Mouse (Mus musculus) kidney, embryonic 15.5 days (tissue): ENCODE measurements around the gene Gstm2. TPM values are rescaled to one million over a fixed set of nuclear protein-coding genes. Genes with fewer than 3 reads are reported as not detected.
"Not testable (repeated sequence)": the region's sequence is repeated elsewhere in the genome, so short reads cannot be mapped to it uniquely, and the experiment has no call there.

Source experiments
- ATAC-seq: fragments of 200-750 bp; cut with Nextera tagmentation; replicated peaks from 2 replicates; pipeline ENCODE4 v1.8.0; 2017; ENCODE audit warnings: moderate TSS enrichment; ENCODE audit not compliant: low FRiP score
- H3K27ac ChIP-seq: fragments of 300-500 bp; sonication (generic); 2 replicates; pipeline ENCODE4 v1.5.1; 2015; ENCODE audit warnings: mild to moderate bottlenecking, inconsistent platforms
- H3K27me3 ChIP-seq: fragments of 300-500 bp; sonication (generic); 2 replicates; pipeline ENCODE4 v1.6.1; 2015; ENCODE audit warnings: inconsistent platforms
- H3K36me3 ChIP-seq: fragments of 300-500 bp; sonication (generic); 2 replicates; pipeline ENCODE4 v1.6.1; 2015; ENCODE audit warnings: inconsistent platforms
- H3K4me1 ChIP-seq: fragments of 300-500 bp; sonication (generic); 2 replicates; pipeline ENCODE4 v1.6.1; 2015; ENCODE audit warnings: inconsistent platforms
- H3K4me2 ChIP-seq: fragments of 300-500 bp; sonication (generic); 2 replicates; pipeline ENCODE4 v1.6.1; 2015; ENCODE audit warnings: moderate library complexity, mild to moderate bottlenecking, inconsistent platforms
- H3K4me3 ChIP-seq: fragments of 300-500 bp; sonication (generic); replicated peaks from 2 replicates; pipeline ENCODE4 v1.5.1; 2015; ENCODE audit warnings: mild to moderate bottlenecking, inconsistent platforms
- H3K9ac ChIP-seq: fragments of 300-500 bp; sonication (generic); 2 replicates; pipeline ENCODE4 v1.6.1; 2015; ENCODE audit warnings: mild to moderate bottlenecking, inconsistent platforms
- H3K9me3 ChIP-seq: fragments of 300-500 bp; sonication (generic); replicated peaks from 2 replicates; pipeline ENCODE4 v1.6.1; 2016; ENCODE audit warnings: inconsistent platforms
- WGBS: fragments of 180-500 bp; shearing (Covaris S2); methylation state at CpG from one replicate; pipeline ENCODE4 v1.1.7; 2015; ENCODE audit warnings: mixed read lengths; 5-methylcytosine and 5-hydroxymethylcytosine counted together
- polyA plus RNA-seq: library from polyadenylated mRNA; unstranded; fragments of >200 nt; fragmentation: Nextera tagmentation; extraction: Ambion mirVana; gene quantifications from 2 replicates; pipeline ENCODE4 v1.2.1, GENCODE M21; 2015

Gstm2 gene
- polyA plus RNA-seq, 1 experiment from 2014 or later, result 101 TPM

DNA sequence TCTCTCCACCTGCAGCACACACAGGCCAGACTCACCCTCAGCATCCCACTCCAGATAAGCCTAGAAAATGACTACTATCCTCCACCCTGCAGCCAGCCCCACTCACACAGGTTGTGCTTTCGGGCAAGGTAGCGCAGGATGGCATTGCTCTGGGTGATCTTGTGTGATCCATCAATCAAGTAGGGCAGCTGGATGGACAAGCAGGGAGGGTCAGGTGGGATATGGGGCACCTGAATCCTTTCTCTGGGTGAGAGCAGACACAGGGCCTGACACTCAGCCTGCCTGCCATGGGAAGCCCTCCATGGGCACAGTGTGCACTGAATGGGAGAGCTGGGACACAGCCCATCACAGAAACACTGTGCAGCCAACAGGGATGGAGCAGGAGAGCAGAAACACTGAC is 1.1 kb downstream of the Gstm2 start:
- Histone ChIP-seq H3K27ac (0 out of 2 replicates have a peak overlapping the region, but pooled peaks have one; percentile 67), H3K4me2 (peak overlapping the region; percentile 52), H3K4me1 (peaks cover 42% of the 10 kb centered on the region)
- not testable (repeated sequence) for ATAC-seq, H3K36me3 ChIP-seq, H3K9me3 ChIP-seq, H3K4me3 ChIP-seq, H3K9ac ChIP-seq, H3K27me3 ChIP-seq
- WGBS, result 94% methylated on average over 2 of the region's 2 CpGs

DNA sequence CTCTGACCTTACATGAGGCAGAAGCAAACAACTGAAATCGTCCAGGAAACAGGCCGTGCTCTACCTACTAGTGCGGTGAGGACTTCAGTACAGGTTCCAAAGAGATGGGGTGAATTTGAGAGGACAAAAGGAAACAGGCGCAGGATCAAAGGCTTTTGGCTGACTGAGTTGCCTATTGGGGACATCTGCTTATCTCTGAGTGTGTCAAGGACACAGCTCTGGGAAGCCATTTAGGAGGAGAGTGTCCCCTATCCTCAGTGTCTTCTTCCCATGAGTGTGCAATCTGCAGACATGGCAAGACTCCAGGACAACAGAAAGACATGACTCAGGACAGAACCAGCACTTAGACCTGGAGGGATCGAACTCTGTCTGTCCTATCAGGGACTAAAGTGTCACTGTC is 1.8 kb downstream of the Gstm2 start:
- no peaks in the 10 kb centered on the region for H3K36me3 ChIP-seq
- ATAC-seq, result no peak
- WGBS, result 87% methylated on average over 5 of the region's 5 CpGs

DNA sequence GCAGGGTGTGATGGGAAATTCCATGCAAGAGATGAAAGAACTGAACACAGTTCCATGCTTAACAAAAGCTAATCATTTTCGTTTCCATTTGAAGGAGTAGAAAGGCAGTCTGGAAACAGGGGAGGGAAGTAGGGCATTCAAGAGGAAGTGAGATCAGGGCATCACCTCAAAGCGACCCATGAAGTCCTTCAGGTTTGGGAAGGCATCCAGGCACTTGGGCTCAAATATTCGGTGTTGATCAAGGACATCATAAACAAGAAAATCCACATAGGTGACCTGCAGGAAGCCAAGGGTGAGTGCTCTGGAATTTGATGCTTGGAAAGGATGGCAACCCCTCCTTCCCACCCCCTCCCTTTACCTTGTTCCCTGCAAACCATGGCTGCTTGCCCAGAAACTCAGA is 2.5 kb downstream of the Gstm2 start:
- Histone ChIP-seq H3K4me1 (peaks cover 42% of the 10 kb centered on the region), H3K4me3 (no peak overlapping the region), H3K27me3 (no peaks in the 10 kb centered on the region), H3K9ac (no peak overlapping the region), H3K36me3 (no peaks in the 10 kb centered on the region), H3K27ac (peak overlapping the region; percentile 25; the same call in 1 of the 2 replicates), H3K4me2 (no peak overlapping the region), H3K9me3 (no peaks in the 10 kb centered on the region)
- WGBS, result 47% methylated on average over 3 of the region's 3 CpGs
- ATAC-seq, result no peak

More for the DNA sequence above, 1.8 kb downstream of the Gstm2 start:
- Histone ChIP-seq H3K4me1 (peaks cover 42% of the 10 kb centered on the region), H3K9ac (no peak overlapping the region), H3K27ac (no peak overlapping the region), H3K4me2 (no peak overlapping the region), H3K9me3 (no peaks in the 10 kb centered on the region), H3K27me3 (no peaks in the 10 kb centered on the region), H3K4me3 (no peak overlapping the region)

DNA sequence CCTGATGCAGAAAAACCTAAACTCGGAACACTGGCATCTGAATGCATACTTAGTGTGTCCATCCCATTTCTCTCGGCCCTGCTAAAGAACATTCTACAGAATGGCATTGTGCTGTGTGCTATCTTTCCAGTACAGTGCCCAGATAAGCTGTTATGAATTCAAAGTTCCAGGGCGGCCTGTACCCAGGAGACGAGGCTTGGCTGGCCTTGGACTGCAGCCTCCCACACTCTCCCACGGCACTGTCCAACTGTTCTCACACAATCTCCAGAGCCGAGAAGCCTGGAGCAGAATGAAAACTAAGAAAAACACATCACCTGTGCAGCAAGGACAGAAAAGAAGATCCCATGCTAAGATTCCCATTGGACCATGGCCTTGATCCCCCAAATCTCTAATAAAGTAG is 3.5 kb downstream of the Gstm2 start:
- Histone ChIP-seq H3K27me3 (no peaks in the 10 kb centered on the region), H3K9ac (no peak overlapping the region), H3K4me3 (no peak overlapping the region), H3K9me3 (no peaks in the 10 kb centered on the region), H3K4me2 (no peak overlapping the region), H3K27ac (no peak overlapping the region; the same call in 1 of the 2 replicates), H3K4me1 (peaks cover 42% of the 10 kb centered on the region), H3K36me3 (no peaks in the 10 kb centered on the region)
- 66% methylated on average over 6 of the region's 6 CpGs for WGBS
- no peak for ATAC-seq

GRCm38 (mm10) chr3:107981261-107981660 is 5.0 kb downstream of the Gstm2 start:
- WGBS, result 68% methylated on average over 3 of the region's 3 CpGs
- Histone ChIP-seq H3K4me1 (peaks cover 38% of the 10 kb centered on the region), H3K4me3 (no peak overlapping the region), H3K27ac (no peak overlapping the region), H3K4me2 (no peak overlapping the region), H3K27me3 (no peaks in the 10 kb centered on the region), H3K9ac (no peak overlapping the region), H3K36me3 (no peaks in the 10 kb centered on the region), H3K9me3 (no peaks in the 10 kb centered on the region)
- ATAC-seq, result no peak

GRCm38 (mm10) chr3:107977691-107978090 is 8.6 kb downstream of the Gstm2 start:
- H3K4me3 ChIP-seq, result no peak overlapping the region
- no peaks in the 10 kb centered on the region for H3K9me3 ChIP-seq
- H3K27me3 ChIP-seq, result no peaks in the 10 kb centered on the region
- H3K4me1 ChIP-seq, result peaks cover 9% of the 10 kb centered on the region
- H3K27ac ChIP-seq, result no peak overlapping the region
- no peak overlapping the region for H3K9ac ChIP-seq
- WGBS, result 80% methylated on average over 3 of the region's 3 CpGs
- H3K36me3 ChIP-seq, result no peaks in the 10 kb centered on the region
- H3K4me2 ChIP-seq, result no peak overlapping the region
- no peak for ATAC-seq

DNA sequence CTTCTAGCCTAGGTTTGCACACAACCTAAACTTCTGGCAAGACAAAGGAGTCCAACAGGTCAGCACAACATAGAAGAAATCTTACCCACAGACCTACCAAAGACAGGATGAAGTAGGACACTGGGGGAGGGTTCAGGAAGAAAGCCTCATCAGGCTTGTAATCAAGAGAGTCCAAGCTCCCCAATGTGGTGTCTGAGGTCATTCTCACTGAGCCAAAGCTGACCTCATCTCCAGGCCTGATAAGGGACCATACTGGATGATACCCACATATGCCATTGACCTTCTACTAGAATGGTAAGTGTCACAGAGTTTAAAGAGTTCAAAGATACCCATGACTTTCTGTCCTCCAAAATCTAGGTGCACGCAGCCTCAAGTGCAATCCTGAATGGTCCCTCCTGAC is 12.0 kb downstream of the Gstm2 start:
- H3K4me1 ChIP-seq, result no peaks in the 10 kb centered on the region
- no peaks in the 10 kb centered on the region for H3K27me3 ChIP-seq
- ATAC-seq, result no peak
- no peaks in the 10 kb centered on the region for H3K9me3 ChIP-seq
- no peak overlapping the region for H3K4me2 ChIP-seq
- no peaks in the 10 kb centered on the region for H3K36me3 ChIP-seq
- H3K9ac ChIP-seq, result no peak overlapping the region
- no peak overlapping the region for H3K4me3 ChIP-seq
- 94% methylated on average over 1 of the region's 1 CpGs for WGBS
- H3K27ac ChIP-seq, result no peak overlapping the region

DNA sequence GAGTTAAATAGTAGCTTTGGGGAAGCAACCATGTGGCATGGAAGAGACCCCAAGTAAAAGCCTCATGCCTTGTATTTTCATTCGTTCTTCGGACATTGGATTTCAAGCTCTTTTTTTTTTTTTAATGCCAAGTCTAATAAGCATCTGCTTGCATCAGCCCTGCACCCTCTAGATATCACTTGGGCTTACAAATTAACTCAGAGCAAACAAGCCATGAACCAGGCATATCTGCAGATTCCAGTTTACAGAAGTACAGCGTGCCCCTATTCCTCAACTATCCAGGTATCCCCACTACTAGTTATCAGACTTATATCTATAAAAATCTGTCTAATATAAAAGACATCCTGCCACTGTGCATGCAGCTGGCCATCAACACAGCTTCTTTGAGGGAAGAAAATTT is 14.2 kb downstream of the Gstm2 start:
- Histone ChIP-seq H3K36me3 (no peaks in the 10 kb centered on the region), H3K4me2 (no peak overlapping the region), H3K4me3 (no peak overlapping the region), H3K27me3 (no peaks in the 10 kb centered on the region), H3K9me3 (no peaks in the 10 kb centered on the region), H3K9ac (no peak overlapping the region), H3K27ac (no peak overlapping the region), H3K4me1 (no peaks in the 10 kb centered on the region)
- 85% methylated on average over 3 of the region's 3 CpGs for WGBS
- ATAC-seq, result no peak

DNA sequence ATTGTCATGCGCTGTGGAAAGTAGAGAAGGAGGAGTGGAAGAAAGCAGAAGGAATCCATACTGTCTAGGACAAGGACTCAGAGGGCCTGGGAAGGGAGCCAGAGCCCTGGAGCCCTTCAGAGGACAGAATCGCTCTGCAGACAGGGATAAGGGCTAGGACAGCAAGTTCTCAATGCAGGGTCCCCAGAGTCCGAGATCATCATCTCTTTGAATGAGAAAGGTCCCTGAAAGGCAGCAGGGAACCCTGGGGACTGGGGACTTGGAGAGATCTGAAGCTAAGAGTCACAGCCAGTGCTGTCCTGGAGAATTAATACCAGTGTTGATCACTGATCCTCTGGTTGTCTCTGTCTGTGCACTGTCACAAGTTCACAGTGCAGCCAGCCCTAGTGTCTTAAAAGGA is 15.2 kb downstream of the Gstm2 start:
- not testable (repeated sequence) for H3K27ac ChIP-seq, H3K4me1 ChIP-seq, H3K27me3 ChIP-seq, H3K4me3 ChIP-seq, ATAC-seq, H3K36me3 ChIP-seq, H3K4me2 ChIP-seq, H3K9ac ChIP-seq, H3K9me3 ChIP-seq
- 58% methylated on average over 3 of the region's 3 CpGs for WGBS

DNA sequence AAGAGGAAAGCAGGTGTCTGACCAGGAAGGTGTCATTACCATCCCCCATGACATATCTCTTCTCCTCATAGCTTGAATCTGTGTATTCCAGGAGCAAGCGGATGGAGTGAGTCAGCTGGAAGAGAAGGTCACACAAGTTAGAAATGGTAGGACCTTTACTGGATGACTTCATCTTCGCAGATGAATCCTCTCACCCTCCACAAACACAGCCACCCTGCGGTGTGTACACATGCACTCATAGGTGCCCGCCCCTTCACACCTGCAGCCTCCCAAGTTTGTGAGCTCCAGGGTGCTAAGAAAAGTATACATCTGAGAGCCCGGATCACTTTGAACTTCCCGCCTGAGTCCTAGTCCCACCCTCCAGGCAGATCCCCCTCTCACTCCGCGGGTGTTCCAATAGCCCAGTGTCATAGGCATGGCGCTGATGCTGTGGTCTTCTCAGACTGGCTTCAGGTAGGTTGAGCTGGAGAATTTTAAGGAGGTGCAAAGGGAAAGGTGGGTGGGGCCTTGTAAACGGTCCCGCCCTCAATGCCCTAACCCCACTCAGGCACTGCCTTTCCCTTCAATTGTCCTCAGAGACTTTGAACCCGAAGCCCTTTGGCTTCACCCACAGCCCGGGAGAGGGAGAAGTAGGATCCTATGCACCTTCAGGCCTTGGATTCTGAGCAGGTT is 17.4 kb downstream of the Gstm2 start, which contains the start of gene Gstm3:
Gene Gstm3, minus strand, starts transcription at position 560 of the 672 bp plus-strand sequence.
- no peaks in the 10 kb centered on the region for H3K27me3 ChIP-seq
- peaks cover 3% of the 10 kb centered on the region; the same call in 1 of the 2 replicates for H3K4me1 ChIP-seq
- no peak within 1 kb of the TSS for H3K4me3 ChIP-seq
- H3K4me2 ChIP-seq, result no peak within 1 kb of the TSS
- no peaks in the 10 kb centered on the region for H3K36me3 ChIP-seq
- 49% methylated on average over 13 of the region's 13 CpGs for WGBS
- H3K9me3 ChIP-seq, result no peaks in the 10 kb centered on the region
- H3K9ac ChIP-seq, result no peak within 1 kb of the TSS
- no peak within 1 kb of the TSS for H3K27ac ChIP-seq
- no peak for ATAC-seq

- Histone ChIP-seq H3K36me3 (no peaks in the 10 kb centered on the region), H3K4me3 (no peak overlapping the region), H3K9ac (no peak overlapping the region), H3K27ac (no peak overlapping the region), H3K9me3 (no peaks in the 10 kb centered on the region), H3K4me2 (no peak overlapping the region), H3K27me3 (no peaks in the 10 kb centered on the region), H3K4me1 (peaks cover 3% of the 10 kb centered on the region; the same call in 1 of the 2 replicates)
- ATAC-seq, result no peak
- WGBS, result over 99% methylated on average over 5 of the region's 5 CpGs
These were observed 19.6 kb downstream of the Gstm2 start for GRCm38 (mm10) chr3:107966631-107967030.

DNA sequence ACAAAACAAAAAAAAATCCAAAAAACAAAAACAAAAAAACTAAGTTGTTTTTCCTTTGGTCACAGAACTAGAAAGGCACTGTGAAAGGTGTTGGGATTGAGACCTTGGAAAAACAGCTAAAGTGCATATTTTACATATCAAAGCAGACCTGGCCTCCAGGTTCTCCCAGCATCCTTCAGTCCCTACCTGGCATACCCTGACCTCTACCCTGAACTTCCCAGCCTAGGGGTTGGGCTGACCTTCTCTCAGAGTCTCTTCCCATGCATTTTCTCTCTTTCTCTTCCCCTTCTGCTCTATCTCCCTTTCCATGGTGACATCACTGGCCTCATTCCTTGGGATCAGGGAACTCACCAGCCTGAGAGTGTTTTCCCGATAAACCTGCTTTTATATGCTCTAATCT is 20.7 kb downstream of the Gstm2 start:
- no peak overlapping the region for H3K4me2 ChIP-seq
- H3K4me3 ChIP-seq, result no peak overlapping the region
- no peaks in the 10 kb centered on the region for H3K27me3 ChIP-seq
- no peak overlapping the region for H3K27ac ChIP-seq
- H3K4me1 ChIP-seq, result peaks cover 3% of the 10 kb centered on the region; the same call in 1 of the 2 replicates
- H3K9me3 ChIP-seq, result no peaks in the 10 kb centered on the region
- no peak overlapping the region for H3K9ac ChIP-seq
- H3K36me3 ChIP-seq, result no peaks in the 10 kb centered on the region
- ATAC-seq, result no peak
- 52% methylated on average over 1 of the region's 1 CpGs for WGBS
